ENCODE assay signal across 9 mouse cellular contexts in genomic region chr8:84702561-84702960, GRCm38 (mm10). TPM values are rescaled to one million over a fixed set of nuclear protein-coding genes. Genes with fewer than 3 reads are reported as not detected.
A peak's percentile ranks its signal among the peaks of the same experiment; 100 is the strongest.
DNase-seq lines count a peak whose midpoint lies in the region; ATAC-seq lines count a peak whose summit lies in the region.
"Had no signal": no experiment of that assay in that cellular context is flagged by ENCODE, and none has a peak within 500 bp of the region (broad histone marks: within the 10 kb centered on the region; RNA-seq: fewer than 3 reads in every experiment).

No protein-coding gene starts in this region.

- WGBS in lung, embryonic 15.5 days: 70% methylated on average over 9 of the region's 9 CpGs
- 72% methylated on average over 9 of the region's 9 CpGs for WGBS in embryonic facial prominence, embryonic 15.5 days
- WGBS in hindbrain, embryonic 16.5 days: 75% methylated on average over 9 of the region's 9 CpGs
- 78% methylated on average over 9 of the region's 9 CpGs for WGBS in neural tube, embryonic 13.5 days

- H3K36me3 ChIP-seq in lung, embryonic 15.5 days: peaks cover 18% of the 10 kb centered on the region; the same call in 1 of the 2 replicates
- H3K36me3 ChIP-seq in embryonic facial prominence, embryonic 15.5 days: peaks cover 31% of the 10 kb centered on the region
- peaks cover 9% of the 10 kb centered on the region for H3K36me3 ChIP-seq in hindbrain, embryonic 16.5 days (ENCODE audit: control insufficient read depth, insufficient read depth, low read length)
- H3K36me3 ChIP-seq in neural tube, embryonic 13.5 days: peaks cover 25% of the 10 kb centered on the region

- no peaks in the 10 kb centered on the region for H3K9me3 ChIP-seq in lung, embryonic 15.5 days
- no peaks in the 10 kb centered on the region for H3K9me3 ChIP-seq in embryonic facial prominence, embryonic 15.5 days (replicated peaks)
- H3K9me3 ChIP-seq in hindbrain, embryonic 16.5 days (ENCODE audit: control insufficient read depth, low read length): no peaks in the 10 kb centered on the region
- H3K9me3 ChIP-seq in neural tube, embryonic 13.5 days: no peaks in the 10 kb centered on the region

- H3K9ac ChIP-seq in lung, embryonic 15.5 days: no peak overlapping the region
- H3K9ac ChIP-seq in embryonic facial prominence, embryonic 15.5 days: no peak overlapping the region
- H3K9ac ChIP-seq in hindbrain, embryonic 16.5 days (ENCODE audit: low read depth, low read length): no peak overlapping the region
- peak overlapping the region; percentile 38; the same call in 1 of the 2 replicates for H3K9ac ChIP-seq in neural tube, embryonic 13.5 days

- H3K4me3 ChIP-seq in lung, embryonic 15.5 days: peak overlapping the region; percentile 28
- peak overlapping the region; percentile 10; the same call in 1 of the 2 replicates for H3K4me3 ChIP-seq in embryonic facial prominence, embryonic 15.5 days (replicated peaks)
- H3K4me3 ChIP-seq in hindbrain, embryonic 16.5 days (ENCODE audit: low read length): no peak overlapping the region
- peak overlapping the region; percentile 14 for H3K4me3 ChIP-seq in neural tube, embryonic 13.5 days

- DNase-seq in lung, postnatal 10 days: no peak
- DNase-seq in gastrocnemius, postnatal 25 days: no peak
- DNase-seq in ovary, postnatal 10 days (ENCODE audit: low spot score): no peak
- DNase-seq in frontal cortex, postnatal 36 days (ENCODE audit: low spot score in 2 of 2): no peak

- no peak for ATAC-seq in lung, embryonic 15.5 days (ENCODE audit: borderline replicate concordance, extremely low read depth, low FRiP score, low TSS enrichment)
- no peak for ATAC-seq in embryonic facial prominence, embryonic 15.5 days (ENCODE audit: insufficient number of reproducible peaks, low FRiP score, low TSS enrichment, low read depth)
- no peak for ATAC-seq in hindbrain, embryonic 16.5 days
- ATAC-seq in neural tube, embryonic 13.5 days (ENCODE audit: low read depth): no peak

- H3K27me3 ChIP-seq in lung, embryonic 15.5 days: peaks cover 26% of the 10 kb centered on the region
- peaks cover 48% of the 10 kb centered on the region for H3K27me3 ChIP-seq in embryonic facial prominence, embryonic 15.5 days
- peaks cover 19% of the 10 kb centered on the region for H3K27me3 ChIP-seq in hindbrain, embryonic 16.5 days (replicated peaks; ENCODE audit: control insufficient read depth, insufficient read depth, low read length)
- H3K27me3 ChIP-seq in neural tube, embryonic 13.5 days: peaks cover 72% of the 10 kb centered on the region

- peaks cover 63% of the 10 kb centered on the region for H3K4me1 ChIP-seq in lung, embryonic 15.5 days
- H3K4me1 ChIP-seq in embryonic facial prominence, embryonic 15.5 days: peaks cover 60% of the 10 kb centered on the region
- H3K4me1 ChIP-seq in hindbrain, embryonic 16.5 days (ENCODE audit: control insufficient read depth, insufficient read depth, low read depth, low read length): peaks cover 18% of the 10 kb centered on the region
- H3K4me1 ChIP-seq in neural tube, embryonic 13.5 days (replicated peaks): peaks cover 40% of the 10 kb centered on the region

- H3K27ac ChIP-seq in lung, embryonic 15.5 days: peak overlapping the region; percentile 58; the same call in 1 of the 2 replicates
- H3K27ac ChIP-seq in embryonic facial prominence, embryonic 15.5 days (replicated peaks): no peak overlapping the region
- H3K27ac ChIP-seq in hindbrain, embryonic 16.5 days (ENCODE audit: low read depth, low read length): no peak overlapping the region
- no peak overlapping the region for H3K27ac ChIP-seq in neural tube, embryonic 13.5 days (replicated peaks)

- H3K4me2 ChIP-seq in lung, embryonic 15.5 days: peak overlapping the region; percentile 58
- H3K4me2 ChIP-seq in embryonic facial prominence, embryonic 15.5 days (replicated peaks): peak overlapping the region; percentile 1; the same call in 1 of the 2 replicates
- H3K4me2 ChIP-seq in hindbrain, embryonic 16.5 days (ENCODE audit: low read length): peak overlapping the region; percentile 13
- H3K4me2 ChIP-seq in neural tube, embryonic 13.5 days: peak overlapping the region; percentile 53

RNA-seq across cellular contexts. Expression of gene Lyl1, which starts 1.3 kb away (rescaled TPM):
- 11.9 and 12.1 TPM in 2 replicates for polyA plus RNA-seq in lung, embryonic 15.5 days (2015; fragmentation: Nextera tagmentation; extraction: Ambion mirVana)
- polyA plus RNA-seq in embryonic facial prominence, embryonic 15.5 days (2015; fragmentation: Nextera tagmentation; extraction: Ambion mirVana): 5.8 and 6.0 TPM in 2 replicates
- polyA plus RNA-seq in hindbrain, embryonic 16.5 days (2015; fragmentation: Nextera tagmentation; extraction: Ambion mirVana): 2.6 and 3.2 TPM in 2 replicates
- polyA plus RNA-seq in neural tube, embryonic 13.5 days (2015; fragmentation: Nextera tagmentation; extraction: Ambion mirVana): 2.8 and 3.6 TPM in 2 replicates
- 1 to 10 TPM; 1.3 to 2.0 TPM for total RNA-seq in gastrocnemius, postnatal 25 days (2021)

RNA-seq across cellular contexts. Expression of gene Nacc1, which starts 14.9 kb away (rescaled TPM):
- polyA plus RNA-seq in lung, embryonic 15.5 days (2015; fragmentation: Nextera tagmentation; extraction: Ambion mirVana): 20.2 and 21.6 TPM in 2 replicates
- polyA plus RNA-seq in embryonic facial prominence, embryonic 15.5 days (2015; fragmentation: Nextera tagmentation; extraction: Ambion mirVana): 16.7 and 16.9 TPM in 2 replicates
- 12.4 and 15.5 TPM in 2 replicates for polyA plus RNA-seq in hindbrain, embryonic 16.5 days (2015; fragmentation: Nextera tagmentation; extraction: Ambion mirVana)
- polyA plus RNA-seq in neural tube, embryonic 13.5 days (2015; fragmentation: Nextera tagmentation; extraction: Ambion mirVana): 14.1 and 15.1 TPM in 2 replicates
- total RNA-seq in gastrocnemius, postnatal 25 days (2021): 10 to 100 TPM; 20.0 to 22.2 TPM

RNA-seq across cellular contexts. Expression of gene Trmt1, which starts 16.5 kb away (rescaled TPM):
- polyA plus RNA-seq in lung, embryonic 15.5 days (2015; fragmentation: Nextera tagmentation; extraction: Ambion mirVana): 57.5 and 58.4 TPM in 2 replicates
- 69.1 and 78.2 TPM in 2 replicates for polyA plus RNA-seq in embryonic facial prominence, embryonic 15.5 days (2015; fragmentation: Nextera tagmentation; extraction: Ambion mirVana)
- 66.8 and 71.2 TPM in 2 replicates for polyA plus RNA-seq in hindbrain, embryonic 16.5 days (2015; fragmentation: Nextera tagmentation; extraction: Ambion mirVana)
- polyA plus RNA-seq in neural tube, embryonic 13.5 days (2015; fragmentation: Nextera tagmentation; extraction: Ambion mirVana): 53.6 and 55.5 TPM in 2 replicates
- total RNA-seq in gastrocnemius, postnatal 25 days (2021): 10 to 100 TPM; 36.7 to 40.2 TPM

RNA-seq across cellular contexts. Expression of gene G430095P16Rik, which starts 20.2 kb away (rescaled TPM):
- 3.4 and 4.4 TPM in 2 replicates for polyA plus RNA-seq in lung, embryonic 15.5 days (2015; fragmentation: Nextera tagmentation; extraction: Ambion mirVana)
- polyA plus RNA-seq in embryonic facial prominence, embryonic 15.5 days (2015; fragmentation: Nextera tagmentation; extraction: Ambion mirVana): 4.2 and 4.9 TPM in 2 replicates
- polyA plus RNA-seq in hindbrain, embryonic 16.5 days (2015; fragmentation: Nextera tagmentation; extraction: Ambion mirVana): 0.82 and 0.89 TPM in 2 replicates
- polyA plus RNA-seq in neural tube, embryonic 13.5 days (2015; fragmentation: Nextera tagmentation; extraction: Ambion mirVana): 1.4 and 2.2 TPM in 2 replicates
- total RNA-seq in gastrocnemius, postnatal 25 days (2021): under 1 TPM; 0.54 to 0.67 TPM
- total RNA-seq: left cerebral cortex, adult 18-20 months had no signal

RNA-seq across cellular contexts. Expression of gene Ier2, which starts 39.9 kb away (rescaled TPM):
- polyA plus RNA-seq in lung, embryonic 15.5 days (2015; fragmentation: Nextera tagmentation; extraction: Ambion mirVana): 91.2 and 92.0 TPM in 2 replicates
- 79.7 and 83.9 TPM in 2 replicates for polyA plus RNA-seq in embryonic facial prominence, embryonic 15.5 days (2015; fragmentation: Nextera tagmentation; extraction: Ambion mirVana)
- 18.2 and 19.6 TPM in 2 replicates for polyA plus RNA-seq in hindbrain, embryonic 16.5 days (2015; fragmentation: Nextera tagmentation; extraction: Ambion mirVana)
- polyA plus RNA-seq in neural tube, embryonic 13.5 days (2015; fragmentation: Nextera tagmentation; extraction: Ambion mirVana): 32.5 and 37.7 TPM in 2 replicates
- 1 to 10 TPM; 5.9 to 7.1 TPM for total RNA-seq in gastrocnemius, postnatal 25 days (2021)

Comparison
In these comparisons a context has a peak if more than half of its experiments do, and no peak if none do; other contexts are left out.
1. H3K4me2 ChIP-seq: peak in every context shown above with its lines; median percentile 58 in lung, embryonic 15.5 days; 53 in neural tube, embryonic 13.5 days; 13 in hindbrain, embryonic 16.5 days; 1 in embryonic facial prominence, embryonic 15.5 days.